Mouse (Mus musculus): ENCODE results near the gene Olfr1276. TPM values are rescaled to one million over a fixed set of nuclear protein-coding genes. Genes with fewer than 3 reads are reported as not detected.

Olfr1276 gene
- not detected in 2 replicates for polyA plus RNA-seq (2014; fragmentation: Nextera tagmentation; extraction: Ambion mirVana)

DNA sequence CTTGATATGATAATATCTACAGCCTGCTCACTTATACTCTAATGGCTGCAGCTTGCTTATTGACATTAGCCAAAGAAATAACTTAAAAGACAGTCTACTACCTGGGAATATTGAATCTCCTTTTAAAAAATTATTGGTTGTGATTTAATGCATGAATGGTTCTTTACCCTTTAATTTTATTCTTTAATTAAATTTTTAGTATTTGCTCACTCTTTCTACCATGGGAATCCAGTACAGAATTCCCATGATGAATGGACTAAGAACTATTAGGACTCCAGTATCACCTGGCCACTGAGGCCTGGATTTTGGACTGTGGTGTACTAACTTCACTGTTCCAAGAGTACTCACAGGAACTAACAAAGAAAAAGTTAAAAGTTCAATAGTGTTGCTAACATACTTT is at the start of gene Olfr1276:
TSS of gene Olfr1276 (plus strand) at position 301 of the 400 bp plus-strand sequence.
- H3K9ac ChIP-seq (ENCODE audit: low read depth, low read length) = no peak within 1 kb of the TSS
- H3K36me3 ChIP-seq (ENCODE audit: control insufficient read depth, insufficient read depth, low read length) = no peaks in the 10 kb centered on the region
- no peak within 1 kb of the TSS for H3K4me2 ChIP-seq (replicated peaks; ENCODE audit: low read depth, low read length)
- no peaks in the 10 kb centered on the region for H3K27me3 ChIP-seq (ENCODE audit: control insufficient read depth, insufficient read depth, low read length)
- no peaks in the 10 kb centered on the region for H3K4me1 ChIP-seq (ENCODE audit: control insufficient read depth, insufficient read depth, low read length)
- H3K27ac ChIP-seq (ENCODE audit: low read depth, low read length) = no peak within 1 kb of the TSS
- H3K9me3 ChIP-seq (ENCODE audit: control insufficient read depth, low read length) = no peaks in the 10 kb centered on the region
- no peak for ATAC-seq (ENCODE audit: low FRiP score, low TSS enrichment)
- no peak within 1 kb of the TSS for H3K4me3 ChIP-seq (ENCODE audit: low read length)

DNA sequence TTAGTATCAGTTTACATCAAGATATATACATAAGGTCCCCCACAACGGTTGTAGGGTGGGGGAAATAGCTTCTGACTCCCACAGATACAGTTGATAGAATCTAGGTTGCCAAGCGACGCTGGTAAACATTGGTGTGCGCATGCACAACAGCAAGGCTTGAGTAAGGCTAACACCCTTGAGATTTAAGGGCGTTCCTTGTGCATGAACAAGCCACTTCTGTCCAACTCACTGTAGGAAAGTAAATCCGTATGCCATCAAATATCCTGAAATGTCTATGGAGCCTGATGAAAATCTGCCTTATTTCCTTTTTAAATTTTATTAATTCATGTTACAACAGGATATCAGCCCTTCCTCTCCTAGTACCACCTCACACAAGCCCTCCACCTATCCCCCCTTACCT is 24.8 kb upstream of the Olfr1276 start, which contains the start of gene 4930430A15Rik:
TSS of gene 4930430A15Rik (minus strand) at position 101 of the 400 bp plus-strand sequence.
- H3K4me3 ChIP-seq (ENCODE audit: low read length) = no peak within 1 kb of the TSS
- no peaks in the 10 kb centered on the region for H3K27me3 ChIP-seq (ENCODE audit: control insufficient read depth, insufficient read depth, low read length)
- H3K9ac ChIP-seq (ENCODE audit: low read depth, low read length) = no peak within 1 kb of the TSS
- H3K36me3 ChIP-seq (ENCODE audit: control insufficient read depth, insufficient read depth, low read length) = no peaks in the 10 kb centered on the region
- H3K9me3 ChIP-seq (ENCODE audit: control insufficient read depth, low read length) = no peaks in the 10 kb centered on the region
- ATAC-seq (ENCODE audit: low FRiP score, low TSS enrichment) = no peak
- H3K4me1 ChIP-seq (ENCODE audit: control insufficient read depth, insufficient read depth, low read length) = no peaks in the 10 kb centered on the region
- WGBS = 86% methylated on average over 6 of the region's 6 CpGs
- H3K27ac ChIP-seq (ENCODE audit: low read depth, low read length) = no peak within 1 kb of the TSS
- H3K4me2 ChIP-seq (replicated peaks; ENCODE audit: low read depth, low read length) = no peak within 1 kb of the TSS

DNA sequence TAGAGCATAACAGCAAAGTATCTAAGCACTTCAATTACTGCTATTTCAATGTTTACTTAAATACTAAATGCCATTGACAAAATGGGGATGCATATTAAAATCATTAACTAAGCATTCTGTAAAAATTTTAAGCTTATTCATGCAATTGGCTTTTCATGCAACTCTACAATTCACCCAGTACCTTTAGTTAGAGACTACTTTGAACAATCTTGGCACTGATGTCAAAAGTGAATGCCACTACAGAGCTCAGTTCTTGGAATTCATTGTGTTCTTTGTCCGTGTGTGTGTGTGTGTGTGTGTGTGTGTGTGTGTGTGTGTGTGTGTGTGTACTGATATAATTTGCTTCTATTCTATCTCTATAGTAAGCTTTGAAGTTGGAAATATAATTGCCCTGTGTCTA is 19.1 kb upstream of the Olfr1276 start, which contains the start of gene Olfr1275:
TSS of gene Olfr1275 (minus strand) at position 101 of the 400 bp plus-strand sequence.
- Histone ChIP-seq H3K4me2 (replicated peaks; ENCODE audit: low read depth, low read length) (no peak within 1 kb of the TSS), H3K4me1 (ENCODE audit: control insufficient read depth, insufficient read depth, low read length) (no peaks in the 10 kb centered on the region), H3K27me3 (ENCODE audit: control insufficient read depth, insufficient read depth, low read length) (no peaks in the 10 kb centered on the region), H3K4me3 (ENCODE audit: low read length) (no peak within 1 kb of the TSS), H3K27ac (ENCODE audit: low read depth, low read length) (no peak within 1 kb of the TSS), H3K36me3 (ENCODE audit: control insufficient read depth, insufficient read depth, low read length) (no peaks in the 10 kb centered on the region), H3K9ac (ENCODE audit: low read depth, low read length) (no peak within 1 kb of the TSS), H3K9me3 (ENCODE audit: control insufficient read depth, low read length) (no peaks in the 10 kb centered on the region)
- 88% methylated on average over 1 of the region's 1 CpGs for WGBS
- ATAC-seq (ENCODE audit: low FRiP score, low TSS enrichment) = no peak

DNA sequence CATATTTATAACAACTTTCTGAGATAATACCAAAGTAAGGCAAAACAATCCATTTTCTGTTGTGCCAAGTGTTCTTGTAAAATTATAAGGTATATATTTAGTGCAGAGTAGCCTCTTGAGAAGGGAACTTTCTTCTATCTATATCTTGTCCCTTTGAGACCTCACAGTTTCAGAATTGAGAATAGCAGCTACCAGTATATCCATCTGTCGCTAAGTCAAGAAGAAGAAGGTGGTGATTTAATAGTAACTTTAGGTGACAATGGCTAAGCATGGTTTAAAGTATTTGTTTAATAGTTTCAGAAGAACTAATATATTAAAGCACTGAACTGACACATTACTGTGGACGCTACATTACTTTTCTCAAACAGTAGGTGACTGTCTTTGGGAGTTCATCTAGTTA is 19.7 kb downstream of the Olfr1276 start, which contains the start of gene Olfr1277:
TSS of gene Olfr1277 (minus strand) at position 101 of the 400 bp plus-strand sequence.
- no peak for ATAC-seq (ENCODE audit: low FRiP score, low TSS enrichment)

DNA sequence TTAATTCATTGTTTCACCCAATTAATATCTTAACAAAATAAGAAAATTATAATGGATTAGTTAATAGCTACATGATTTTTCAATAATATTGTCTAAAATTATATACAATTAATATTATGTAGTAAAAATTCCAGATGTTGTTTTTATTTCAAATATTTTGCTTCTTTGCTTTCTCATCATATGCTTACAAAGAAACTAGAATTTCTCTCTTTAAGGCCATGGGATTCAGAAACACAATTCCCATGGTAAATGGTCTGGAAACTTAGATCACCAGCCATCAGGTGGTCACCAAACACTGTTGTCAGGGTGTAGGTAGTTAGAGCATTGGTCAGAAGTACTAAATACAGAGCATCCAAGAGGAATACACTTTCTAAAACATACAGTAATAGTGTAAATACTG is 35.5 kb downstream of the Olfr1276 start, which contains the start of gene Olfr1278:
TSS of gene Olfr1278 (plus strand) at position 301 of the 400 bp plus-strand sequence.
- Histone ChIP-seq H3K9ac (ENCODE audit: low read depth, low read length) (no peak within 1 kb of the TSS), H3K4me2 (replicated peaks; ENCODE audit: low read depth, low read length) (no peak within 1 kb of the TSS), H3K27ac (ENCODE audit: low read depth, low read length) (no peak within 1 kb of the TSS), H3K9me3 (ENCODE audit: control insufficient read depth, low read length) (no peaks in the 10 kb centered on the region), H3K36me3 (ENCODE audit: control insufficient read depth, insufficient read depth, low read length) (no peaks in the 10 kb centered on the region), H3K4me3 (ENCODE audit: low read length) (no peak within 1 kb of the TSS), H3K27me3 (ENCODE audit: control insufficient read depth, insufficient read depth, low read length) (no peaks in the 10 kb centered on the region), H3K4me1 (ENCODE audit: control insufficient read depth, insufficient read depth, low read length) (no peaks in the 10 kb centered on the region)
- no peak for ATAC-seq (ENCODE audit: low FRiP score, low TSS enrichment)

More for the DNA sequence above, 19.7 kb downstream of the Olfr1276 start, which contains the start of gene Olfr1277:
- 72% methylated on average over 2 of the region's 2 CpGs for WGBS
- no peak within 1 kb of the TSS for H3K4me3 ChIP-seq (ENCODE audit: low read length)
- no peak within 1 kb of the TSS for H3K4me2 ChIP-seq (replicated peaks; ENCODE audit: low read depth, low read length)
- no peaks in the 10 kb centered on the region for H3K36me3 ChIP-seq (ENCODE audit: control insufficient read depth, insufficient read depth, low read length)
- H3K9me3 ChIP-seq (ENCODE audit: control insufficient read depth, low read length) = no peaks in the 10 kb centered on the region
- H3K4me1 ChIP-seq (ENCODE audit: control insufficient read depth, insufficient read depth, low read length) = no peaks in the 10 kb centered on the region
- no peaks in the 10 kb centered on the region for H3K27me3 ChIP-seq (ENCODE audit: control insufficient read depth, insufficient read depth, low read length)
- H3K9ac ChIP-seq (ENCODE audit: low read depth, low read length) = no peak within 1 kb of the TSS
- H3K27ac ChIP-seq (ENCODE audit: low read depth, low read length) = no peak within 1 kb of the TSS

DNA sequence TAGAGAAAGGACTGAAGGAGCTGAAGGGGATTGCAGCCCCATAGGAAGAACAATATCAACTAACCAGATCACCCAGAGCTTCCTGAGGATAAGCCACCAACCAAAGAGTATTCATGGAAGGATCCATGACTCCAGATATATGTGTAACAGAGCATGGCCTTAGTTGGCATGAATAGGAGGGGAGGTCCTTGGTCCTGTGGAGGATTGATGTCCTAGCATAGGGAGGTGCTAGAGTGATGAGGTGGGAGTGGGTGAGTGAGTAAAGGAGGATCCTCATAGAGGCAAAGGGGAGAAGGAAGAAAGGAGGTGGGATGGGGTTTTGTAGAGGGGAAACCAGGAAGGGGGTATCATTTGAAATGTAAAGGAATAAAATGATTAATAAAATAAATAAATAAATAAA is 44.2 kb downstream of the Olfr1276 start:
- Histone ChIP-seq H3K4me2 (replicated peaks; ENCODE audit: low read depth, low read length) (no peak overlapping the region), H3K27me3 (ENCODE audit: control insufficient read depth, insufficient read depth, low read length) (no peaks in the 10 kb centered on the region), H3K9ac (ENCODE audit: low read depth, low read length) (no peak overlapping the region), H3K4me3 (ENCODE audit: low read length) (no peak overlapping the region), H3K27ac (ENCODE audit: low read depth, low read length) (no peak overlapping the region), H3K4me1 (ENCODE audit: control insufficient read depth, insufficient read depth, low read length) (no peaks in the 10 kb centered on the region), H3K9me3 (ENCODE audit: control insufficient read depth, low read length) (no peaks in the 10 kb centered on the region), H3K36me3 (ENCODE audit: control insufficient read depth, insufficient read depth, low read length) (no peaks in the 10 kb centered on the region)
- ATAC-seq (ENCODE audit: low FRiP score, low TSS enrichment) = no peak

DNA sequence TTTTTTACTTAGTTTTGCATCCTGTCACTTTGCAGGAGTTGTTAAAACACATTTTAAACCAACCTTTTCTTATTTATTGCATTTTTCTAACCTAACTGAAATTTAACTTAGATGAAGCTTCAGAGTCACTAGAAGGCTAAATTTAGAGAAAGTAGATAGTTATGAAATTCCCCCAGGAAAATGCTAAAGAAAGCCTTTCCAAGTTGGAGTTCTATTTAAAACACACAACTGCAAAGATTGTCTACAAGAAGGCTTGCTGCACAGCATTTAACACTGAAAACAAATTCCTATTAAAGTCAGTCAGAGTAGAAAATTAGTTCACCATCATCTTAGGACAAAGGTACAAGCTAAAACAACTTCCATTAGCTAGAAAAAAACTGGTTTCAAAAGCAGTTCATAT is 46.1 kb downstream of the Olfr1276 start, which contains the start of gene Olfr1279:
TSS of gene Olfr1279 (plus strand) at position 262 of the 400 bp plus-strand sequence.
- H3K27ac ChIP-seq (ENCODE audit: low read depth, low read length) = no peak within 1 kb of the TSS
- no peak within 1 kb of the TSS for H3K4me2 ChIP-seq (replicated peaks; ENCODE audit: low read depth, low read length)
- no peaks in the 10 kb centered on the region for H3K27me3 ChIP-seq (ENCODE audit: control insufficient read depth, insufficient read depth, low read length)
- H3K4me1 ChIP-seq (ENCODE audit: control insufficient read depth, insufficient read depth, low read length) = no peaks in the 10 kb centered on the region
- no peak within 1 kb of the TSS for H3K4me3 ChIP-seq (ENCODE audit: low read length)
- no peak within 1 kb of the TSS for H3K9ac ChIP-seq (ENCODE audit: low read depth, low read length)
- H3K36me3 ChIP-seq (ENCODE audit: control insufficient read depth, insufficient read depth, low read length) = no peaks in the 10 kb centered on the region
- ATAC-seq (ENCODE audit: low FRiP score, low TSS enrichment) = no peak
- no peaks in the 10 kb centered on the region for H3K9me3 ChIP-seq (ENCODE audit: control insufficient read depth, low read length)

Other genes with a start within 250 kb of the Olfr1276 start
- gene Gm13941, start 148.5 kb upstream of the Olfr1276 start, polyA plus RNA-seq (2014; fragmentation: Nextera tagmentation; extraction: Ambion mirVana) = not detected in 2 replicates
- gene Gm15130, start 101.6 kb upstream of the Olfr1276 start, polyA plus RNA-seq (2014; fragmentation: Nextera tagmentation; extraction: Ambion mirVana) = not detected in 2 replicates
- not detected in 2 replicates for gene 4930430A15Rik, start 24.9 kb upstream of the Olfr1276 start, polyA plus RNA-seq (2014; fragmentation: Nextera tagmentation; extraction: Ambion mirVana)
- gene Olfr1275, start 19.2 kb upstream of the Olfr1276 start, polyA plus RNA-seq (2014; fragmentation: Nextera tagmentation; extraction: Ambion mirVana) = not detected in 2 replicates
- gene Olfr1277, start 19.6 kb downstream of the Olfr1276 start, polyA plus RNA-seq (2014; fragmentation: Nextera tagmentation; extraction: Ambion mirVana) = not detected in 2 replicates
- gene Olfr1278, start 35.6 kb downstream of the Olfr1276 start, polyA plus RNA-seq (2014; fragmentation: Nextera tagmentation; extraction: Ambion mirVana) = not detected in 2 replicates
- not detected in 2 replicates for gene Olfr1279, start 46.1 kb downstream of the Olfr1276 start, polyA plus RNA-seq (2014; fragmentation: Nextera tagmentation; extraction: Ambion mirVana)
- gene Olfr1280, start 59.5 kb downstream of the Olfr1276 start, polyA plus RNA-seq (2014; fragmentation: Nextera tagmentation; extraction: Ambion mirVana) = not detected in 2 replicates
- gene Olfr1281, start 72.0 kb downstream of the Olfr1276 start, polyA plus RNA-seq (2014; fragmentation: Nextera tagmentation; extraction: Ambion mirVana) = not detected in 2 replicates
- not detected in 2 replicates for gene Olfr1282, start 81.6 kb downstream of the Olfr1276 start, polyA plus RNA-seq (2014; fragmentation: Nextera tagmentation; extraction: Ambion mirVana)
- not detected in 2 replicates for gene Olfr1283, start 112.3 kb downstream of the Olfr1276 start, polyA plus RNA-seq (2014; fragmentation: Nextera tagmentation; extraction: Ambion mirVana)
- not detected in 2 replicates for gene Olfr1284, start 121.0 kb downstream of the Olfr1276 start, polyA plus RNA-seq (2014; fragmentation: Nextera tagmentation; extraction: Ambion mirVana)
- not detected in 2 replicates for gene Olfr1286, start 168.6 kb downstream of the Olfr1276 start, polyA plus RNA-seq (2014; fragmentation: Nextera tagmentation; extraction: Ambion mirVana)
- gene Olfr1287, start 194.6 kb downstream of the Olfr1276 start, polyA plus RNA-seq (2014; fragmentation: Nextera tagmentation; extraction: Ambion mirVana) = not detected in 2 replicates
- gene Olfr1288, start 219.6 kb downstream of the Olfr1276 start, polyA plus RNA-seq (2014; fragmentation: Nextera tagmentation; extraction: Ambion mirVana) = not detected in 2 replicates
- gene Olfr1289, start 226.3 kb downstream of the Olfr1276 start, polyA plus RNA-seq (2014; fragmentation: Nextera tagmentation; extraction: Ambion mirVana) = not detected in 2 replicates
- not detected in 2 replicates for gene Olfr1290, start 239.3 kb downstream of the Olfr1276 start, polyA plus RNA-seq (2014; fragmentation: Nextera tagmentation; extraction: Ambion mirVana)
- gene Olfr1291-ps1, start 242.7 kb downstream of the Olfr1276 start, polyA plus RNA-seq (2014; fragmentation: Nextera tagmentation; extraction: Ambion mirVana) = not detected in 2 replicates